Mouse (Mus musculus): Measurements from ENCODE around the gene Acod1.
A peak's percentile ranks its signal among the peaks of the same experiment; 100 is the strongest.

Gene Acod1

DNA sequence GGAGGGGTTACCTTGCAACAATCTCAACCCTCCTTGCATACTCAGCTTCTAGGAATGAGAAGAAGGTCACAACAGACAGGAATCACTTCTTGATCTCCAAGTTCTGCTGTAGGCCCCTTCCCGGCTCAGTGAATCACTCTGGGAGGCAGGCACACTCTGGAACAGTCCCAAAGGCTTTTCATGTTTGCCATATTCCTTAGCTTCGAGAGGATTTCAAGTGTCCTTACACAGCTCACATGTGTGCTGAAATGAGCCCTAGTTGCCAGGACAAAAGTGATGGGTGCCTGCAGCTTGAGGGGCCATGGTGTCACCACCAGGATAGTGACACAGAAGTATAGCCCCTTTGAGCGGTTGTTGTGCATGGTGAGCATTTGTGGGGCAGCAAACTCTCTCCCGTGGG is 26.0 kb downstream of the Acod1 start:
- no peak for DNase-seq (ENCODE audit: low read depth)

- DNase-seq (ENCODE audit: low read depth), result no peak
Measured at GRCm38 (mm10) chr14:103073825-103074224, 27.0 kb downstream of the Acod1 start.

DNA sequence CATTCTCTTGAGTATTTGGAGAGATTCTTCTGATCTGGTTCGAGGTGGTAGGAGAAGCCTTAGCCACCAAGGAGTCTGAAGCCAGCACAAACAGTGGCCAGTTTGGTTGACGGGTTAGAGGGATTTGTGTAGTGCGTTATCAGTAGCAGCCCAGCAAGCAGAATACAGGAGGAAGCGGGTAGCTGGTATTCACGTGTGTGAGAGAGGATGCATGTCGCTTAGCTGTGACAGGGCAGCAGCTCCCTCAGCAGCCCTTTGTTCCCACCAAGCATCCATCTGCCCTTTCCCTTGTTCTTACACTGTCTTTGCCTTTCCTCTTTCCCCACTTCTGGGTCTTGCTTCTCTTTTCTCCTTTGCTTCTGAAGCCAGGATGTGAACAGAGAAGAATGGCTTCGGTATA is 28.4 kb downstream of the Acod1 start:
- DNase-seq (ENCODE audit: low read depth), result no peak

DNA sequence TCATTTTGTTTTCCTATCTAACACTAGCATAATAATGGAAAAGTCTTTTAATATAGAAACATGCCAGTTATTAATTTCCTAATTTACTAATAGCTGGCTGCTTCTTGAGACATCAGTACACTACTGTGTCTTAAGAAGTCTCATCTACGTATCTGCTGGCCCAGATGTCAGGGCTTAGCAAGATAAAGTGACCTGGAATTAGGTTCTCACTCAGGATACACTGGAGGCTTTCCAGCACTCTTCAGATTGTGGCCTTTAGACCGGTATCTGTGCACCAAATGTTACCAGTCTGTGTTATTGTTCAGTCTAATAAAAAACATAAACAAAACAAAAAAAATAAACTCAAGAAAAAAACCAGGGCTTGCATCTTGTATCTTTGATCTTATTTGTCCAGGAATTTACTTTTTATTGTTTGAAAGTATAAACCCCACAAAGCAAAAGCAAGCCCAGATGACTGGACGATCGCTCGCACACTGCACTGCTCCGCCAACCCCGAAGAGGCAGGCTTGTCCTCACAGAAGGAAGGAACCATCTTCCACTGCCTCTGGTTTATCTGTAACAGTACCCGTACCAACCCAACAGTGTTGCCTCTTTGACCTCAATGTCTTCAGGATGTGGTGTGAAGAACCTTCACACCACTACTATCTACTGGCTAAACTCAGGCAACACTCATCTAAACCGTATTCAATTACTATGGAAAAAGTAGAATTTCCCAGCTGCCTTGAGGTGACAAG is 30.7 kb downstream of the Acod1 start:
- no peak for DNase-seq (ENCODE audit: low read depth)

- DNase-seq (ENCODE audit: low read depth), result no peak
Measured at GRCm38 (mm10) chr14:103078006-103078912, 31.5 kb downstream of the Acod1 start.

DNA sequence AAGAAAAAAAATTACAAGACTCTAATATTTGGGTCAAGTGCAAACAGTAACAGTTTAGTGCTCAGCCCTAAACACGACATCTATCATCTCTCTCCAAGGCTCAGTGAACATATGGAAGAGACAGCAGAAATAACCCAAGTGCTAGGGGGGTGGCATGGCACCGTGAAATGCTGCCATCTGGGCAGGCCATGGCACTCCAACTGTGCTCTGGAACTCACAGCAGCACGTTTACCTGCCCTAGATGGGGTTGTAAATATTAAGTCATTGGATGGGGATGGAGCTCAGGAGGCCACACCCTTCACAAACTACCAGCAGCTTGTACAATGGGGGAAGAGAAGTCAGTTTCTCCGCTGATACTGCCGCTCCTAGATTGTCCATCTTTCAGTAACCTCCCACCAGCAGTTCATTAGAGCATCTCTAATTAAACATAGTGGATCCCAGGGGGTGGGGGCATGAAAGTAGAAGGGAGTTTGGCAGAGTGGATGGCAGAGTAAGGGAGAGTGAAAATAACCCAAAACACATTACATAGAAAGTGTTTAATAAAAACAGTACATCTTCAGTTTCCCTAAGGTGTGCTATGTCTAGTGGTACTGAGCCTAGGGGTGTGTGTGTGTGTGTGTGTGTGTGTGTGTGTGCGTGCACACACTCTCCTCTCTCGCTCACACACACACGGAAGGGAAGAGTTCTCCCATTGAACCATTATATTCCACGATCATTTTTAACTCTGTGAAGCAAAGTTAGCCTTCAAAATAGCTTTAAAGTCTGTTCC is 32.6 kb downstream of the Acod1 start:
- DNase-seq (ENCODE audit: low read depth), result no peak

DNA sequence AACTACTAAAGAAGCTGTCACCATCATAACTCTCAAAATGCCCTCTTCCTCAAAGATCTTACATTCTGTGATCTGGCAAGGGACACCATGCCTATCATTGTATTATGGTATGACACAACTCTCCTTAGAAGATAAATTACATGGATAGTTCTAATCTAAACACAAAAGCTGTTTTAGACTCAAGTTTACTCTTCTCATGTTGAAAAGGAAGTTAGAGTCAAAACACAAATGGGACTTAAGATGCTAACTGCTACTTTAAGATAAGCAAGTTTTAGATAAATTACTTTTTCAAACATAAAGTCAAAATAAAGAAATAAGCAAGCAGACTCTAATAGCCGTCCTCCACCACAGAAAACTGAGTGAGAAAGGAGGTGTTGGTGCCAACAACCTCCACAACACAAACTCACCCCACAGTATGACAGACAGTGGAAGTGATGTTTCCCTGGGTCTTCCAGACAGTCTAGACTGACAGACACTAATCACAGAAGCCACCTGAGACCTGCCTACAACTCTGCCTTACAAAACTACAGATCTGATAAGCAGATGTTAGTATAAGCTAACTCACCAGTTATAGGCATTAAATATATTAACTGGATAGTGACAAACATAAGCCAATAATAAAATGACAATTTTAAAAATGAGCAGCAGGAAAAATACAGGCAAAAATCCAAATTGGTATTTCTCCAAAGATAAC is 39.2 kb downstream of the Acod1 start:
- no peak for DNase-seq (ENCODE audit: low read depth)

- DNase-seq (ENCODE audit: low read depth), result peak; percentile 51
Measured at GRCm38 (mm10) chr14:103086671-103087324, 40.0 kb downstream of the Acod1 start.

- no peak for DNase-seq (ENCODE audit: low read depth)
Measured at GRCm38 (mm10) chr14:103087846-103088245, 41.1 kb downstream of the Acod1 start.

DNA sequence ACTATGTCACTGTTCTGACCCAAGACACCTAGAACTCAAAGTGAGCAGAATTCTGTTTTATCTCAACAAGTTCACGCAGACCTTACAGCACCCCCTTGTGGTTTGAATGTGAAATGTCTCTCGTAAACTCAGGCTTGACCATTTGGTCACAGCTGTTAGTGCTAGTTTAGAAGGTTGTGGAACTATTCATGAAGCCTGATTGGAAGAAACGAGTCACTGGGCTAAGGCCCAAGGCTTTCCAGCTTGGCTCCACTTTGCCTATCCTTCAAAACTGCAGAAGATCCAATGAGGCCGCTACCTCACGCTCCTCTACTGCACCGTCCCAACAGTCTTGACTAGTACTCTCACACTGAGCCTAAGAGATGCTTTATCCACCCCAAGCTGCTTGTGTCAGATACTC is 41.8 kb downstream of the Acod1 start:
- DNase-seq (ENCODE audit: low read depth), result peak; percentile 46

DNA sequence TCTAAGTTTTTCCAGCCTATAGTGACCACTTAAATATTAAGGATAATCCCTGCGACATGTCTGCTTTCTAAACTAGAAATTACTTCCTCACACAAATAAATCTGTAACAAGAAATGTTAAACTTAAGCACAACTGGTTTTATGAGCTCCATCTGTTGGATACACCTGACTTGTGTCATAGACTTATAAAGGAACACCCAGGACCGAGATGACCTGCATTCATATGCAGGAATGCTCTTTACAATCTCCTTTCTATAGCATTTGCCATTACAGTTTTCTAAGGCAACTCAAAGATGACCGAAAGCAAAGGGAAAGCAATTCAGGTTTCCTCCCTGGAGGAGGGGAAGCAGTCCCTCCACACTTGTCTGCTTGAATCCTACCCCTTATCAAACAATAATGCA is 46.5 kb downstream of the Acod1 start:
- no peak for DNase-seq (ENCODE audit: low read depth)

- no peak for DNase-seq (ENCODE audit: low read depth)
Measured at GRCm38 (mm10) chr14:103093670-103094069, 46.9 kb downstream of the Acod1 start.

DNA sequence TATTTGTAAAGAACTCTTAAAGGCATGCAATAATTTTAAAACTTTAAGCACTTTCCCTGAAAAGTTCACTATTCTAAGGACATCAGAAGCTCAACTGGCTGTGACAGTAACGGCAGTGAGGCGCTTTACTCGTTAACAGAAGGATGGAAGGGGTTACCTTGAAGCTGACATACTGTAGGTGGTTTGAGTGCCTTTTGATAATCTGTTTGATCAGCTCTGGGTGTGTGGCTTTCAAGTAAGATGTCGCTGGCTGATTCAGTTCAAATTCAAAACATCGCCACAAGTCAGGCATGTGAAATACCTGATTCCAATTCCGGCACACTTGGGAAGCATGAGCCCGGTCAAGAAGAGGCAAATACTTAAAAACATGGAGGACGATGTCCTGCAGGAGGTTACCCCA is 48.3 kb downstream of the Acod1 start:
- no peak for DNase-seq (ENCODE audit: low read depth)

DNA sequence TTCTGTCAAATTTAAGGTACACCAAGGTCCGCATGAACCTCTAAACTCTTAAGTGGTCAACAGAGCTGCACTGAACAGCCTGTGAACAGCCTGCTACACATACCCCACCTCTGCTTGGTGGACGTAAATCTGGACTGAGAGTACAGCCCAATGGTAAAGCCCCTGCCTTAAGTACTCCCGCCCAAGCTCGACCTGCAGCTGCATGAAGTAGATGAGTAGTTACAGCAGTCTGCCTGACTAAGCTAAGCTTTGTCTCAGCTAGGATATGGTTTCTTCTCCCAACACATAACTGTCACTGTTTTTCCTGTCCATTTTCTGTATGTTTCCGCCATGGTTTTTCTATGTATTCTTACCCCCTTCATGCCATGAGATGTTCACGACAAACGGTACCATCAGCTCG is 49.0 kb downstream of the Acod1 start:
- no peak for DNase-seq (ENCODE audit: low read depth)

GRCm38 (mm10) chr14:103096621-103097020 is 49.8 kb downstream of the Acod1 start:
- DNase-seq (ENCODE audit: low read depth), result no peak

DNA sequence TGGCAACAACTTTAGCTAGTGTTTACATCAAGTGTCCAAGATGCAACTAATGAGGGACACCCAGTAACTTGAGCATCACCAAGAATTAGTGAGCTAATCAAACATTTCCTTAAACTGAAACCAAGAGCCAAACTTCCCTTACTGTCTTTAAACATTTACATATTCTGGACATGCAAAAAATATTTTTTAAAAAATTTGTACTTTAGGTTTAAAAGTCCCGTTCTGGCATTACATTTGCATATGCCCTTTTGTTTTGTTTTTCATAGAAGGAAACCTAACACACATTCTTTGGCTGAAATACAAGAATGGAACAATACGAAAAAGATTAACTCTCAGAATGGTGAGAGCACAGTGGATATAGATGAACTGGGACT is 51.4 kb downstream of the Acod1 start:
- no peak for DNase-seq (ENCODE audit: low read depth)

DNA sequence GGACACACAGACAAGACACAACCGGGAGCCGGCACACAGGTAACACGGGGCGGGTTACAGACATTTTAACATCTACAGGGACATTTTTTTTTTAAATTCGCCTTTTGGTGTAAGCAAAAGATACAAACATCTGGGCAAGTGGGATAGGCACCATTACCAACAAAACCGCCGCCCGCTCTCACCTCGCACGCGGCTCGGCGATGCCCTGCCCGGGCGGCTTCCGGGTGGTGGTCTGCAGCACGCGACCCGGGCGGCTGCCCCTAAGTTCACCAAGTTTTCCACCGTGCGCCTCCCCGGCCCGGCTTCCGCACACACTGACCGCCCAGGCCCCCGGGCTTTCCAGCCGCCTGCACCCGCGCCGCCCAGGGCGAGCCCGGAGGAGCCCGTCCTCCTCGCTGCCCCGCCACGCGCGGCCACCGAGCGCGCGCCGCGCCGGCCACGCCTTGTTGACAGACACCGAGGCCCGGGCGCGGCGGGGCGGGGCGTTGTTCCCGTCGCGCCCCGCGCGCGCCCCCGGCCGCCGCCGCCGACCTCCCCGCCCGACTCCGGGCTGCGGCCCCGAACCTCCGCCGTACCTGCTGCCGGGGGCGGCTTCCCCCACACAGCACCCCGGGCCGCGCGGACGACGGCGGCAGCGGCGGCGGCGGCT is 51.9 kb downstream of the Acod1 start:
- DNase-seq (ENCODE audit: low read depth), result peak; percentile 63

- peak; percentile 73 for DNase-seq (ENCODE audit: low read depth)
Measured at GRCm38 (mm10) chr14:103099238-103099933, 52.6 kb downstream of the Acod1 start, which contains the start of gene Fbxl3. Gene Fbxl3, minus strand, starts transcription at chr14:103099566.

DNA sequence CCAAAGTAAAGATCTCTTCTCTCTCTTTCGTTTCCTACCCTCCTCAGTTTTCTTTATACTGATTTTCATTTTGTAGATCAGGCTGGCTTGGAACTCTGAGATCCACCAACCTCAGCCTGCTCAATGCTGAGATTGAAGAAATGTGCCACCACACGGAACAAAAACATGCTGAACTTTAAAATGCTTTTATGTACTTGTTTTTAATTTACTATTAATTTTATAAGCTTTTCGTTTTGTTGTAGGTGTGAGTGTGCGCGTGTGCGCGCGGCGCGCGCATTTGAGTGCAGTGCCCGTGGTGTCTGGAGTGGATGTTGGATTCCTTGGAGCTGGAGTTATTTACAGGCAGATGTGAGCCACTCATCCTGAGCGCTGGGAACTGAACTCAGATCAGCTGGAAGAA is 53.5 kb downstream of the Acod1 start:
- DNase-seq (ENCODE audit: low read depth), result no peak

DNA sequence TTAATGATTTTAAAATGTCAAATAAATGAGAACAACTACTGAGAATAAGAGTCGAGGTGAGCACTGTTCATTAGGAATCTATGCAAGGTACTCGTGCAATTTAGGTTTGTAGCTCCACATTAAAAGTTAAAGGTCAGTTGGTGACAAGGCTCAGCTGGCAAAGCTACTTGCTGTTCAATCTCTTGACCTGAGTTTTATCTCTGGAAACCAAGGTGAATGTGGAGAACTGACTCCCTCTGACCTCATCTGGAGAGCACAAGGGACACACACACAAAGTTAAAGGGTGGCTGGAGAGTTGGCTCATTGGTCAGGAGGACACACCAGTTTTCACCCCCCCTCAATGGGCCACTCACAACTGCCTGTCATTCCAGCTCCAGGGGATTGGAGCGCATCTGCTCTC is 54.4 kb downstream of the Acod1 start:
- no peak for DNase-seq (ENCODE audit: low read depth)

Data from c-Kit-positive CD71-positive TER-119-negative erythroid progenitor cells, embryonic 14.5 days (primary cell).